Mouse (Mus musculus) E14TG2a.4 (cell line): ENCODE data around the gene Mapk14.

Experiments
- CTCF ChIP-seq: conservative IDR thresholded peaks from 2 replicates; pipeline ENCODE4 v1.5.1; 2014; ENCODE audit warnings: low read length
- NANOG ChIP-seq: IDR thresholded peaks from 2 replicates; pipeline ENCODE4 v1.6.1; 2014; ENCODE audit warnings: borderline replicate concordance, low read length, mixed read lengths
- POU5F1 ChIP-seq: IDR thresholded peaks from 2 replicates; pipeline ENCODE4 v1.6.1; 2014; ENCODE audit warnings: low read length, borderline replicate concordance

- TF ChIP-seq CTCF (no peak), POU5F1 (no peak), NANOG (no peak)
These were observed 54.6 kb downstream of the Mapk14 start for GRCm38 (mm10) chr17:28745773-28746172.
